Mouse (Mus musculus) testis, postnatal 10 days (tissue): ENCODE data around the gene Postn.

Source experiments
- DNase-seq: peaks from one replicate; pipeline ENCODE4 v3.0.0; 2021; ENCODE audit warnings: low spot score

Postn gene

DNA sequence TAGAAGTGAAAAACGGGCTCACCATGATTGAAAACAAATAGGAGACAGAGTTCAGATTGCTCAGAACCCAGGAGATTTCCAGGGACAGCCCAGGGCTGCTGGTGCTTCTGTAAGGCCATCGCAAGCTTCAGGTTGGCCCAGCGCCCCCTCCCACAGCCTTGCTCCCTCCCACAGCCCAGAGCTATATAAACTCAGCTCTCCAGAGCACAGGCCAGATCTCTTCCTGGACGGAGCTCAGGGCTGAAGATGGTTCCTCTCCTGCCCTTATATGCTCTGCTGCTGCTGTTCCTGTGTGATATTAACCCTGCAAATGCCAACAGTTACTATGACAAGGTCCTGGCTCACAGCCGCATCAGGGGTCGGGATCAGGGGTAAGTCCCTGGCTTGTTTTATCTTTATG lies at the start of gene Postn:
Gene Postn, plus strand, starts transcription at position 213 of the 400 bp plus-strand sequence.
- DNase-seq = peak; percentile 44

DNA sequence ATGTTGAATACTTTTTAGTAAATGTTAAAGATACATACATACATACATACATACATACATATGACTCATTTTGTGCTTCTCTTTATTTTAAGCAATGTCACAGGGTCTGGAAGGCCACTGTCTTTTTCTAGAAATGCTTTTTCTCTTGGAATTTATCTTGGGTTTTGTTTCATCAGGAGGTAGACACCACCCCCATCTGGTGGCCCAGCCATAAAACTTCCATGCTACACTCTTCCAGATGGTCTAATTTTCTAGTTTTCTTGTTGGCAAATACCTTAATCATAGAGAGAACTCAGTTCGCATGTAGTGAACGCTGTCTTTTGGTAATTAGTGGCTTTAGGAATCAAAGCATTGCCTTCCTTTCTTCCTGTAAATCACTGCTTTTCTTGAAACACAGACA lies 46.9 kb upstream of the Postn start:
- DNase-seq = peak; percentile 43

DNA sequence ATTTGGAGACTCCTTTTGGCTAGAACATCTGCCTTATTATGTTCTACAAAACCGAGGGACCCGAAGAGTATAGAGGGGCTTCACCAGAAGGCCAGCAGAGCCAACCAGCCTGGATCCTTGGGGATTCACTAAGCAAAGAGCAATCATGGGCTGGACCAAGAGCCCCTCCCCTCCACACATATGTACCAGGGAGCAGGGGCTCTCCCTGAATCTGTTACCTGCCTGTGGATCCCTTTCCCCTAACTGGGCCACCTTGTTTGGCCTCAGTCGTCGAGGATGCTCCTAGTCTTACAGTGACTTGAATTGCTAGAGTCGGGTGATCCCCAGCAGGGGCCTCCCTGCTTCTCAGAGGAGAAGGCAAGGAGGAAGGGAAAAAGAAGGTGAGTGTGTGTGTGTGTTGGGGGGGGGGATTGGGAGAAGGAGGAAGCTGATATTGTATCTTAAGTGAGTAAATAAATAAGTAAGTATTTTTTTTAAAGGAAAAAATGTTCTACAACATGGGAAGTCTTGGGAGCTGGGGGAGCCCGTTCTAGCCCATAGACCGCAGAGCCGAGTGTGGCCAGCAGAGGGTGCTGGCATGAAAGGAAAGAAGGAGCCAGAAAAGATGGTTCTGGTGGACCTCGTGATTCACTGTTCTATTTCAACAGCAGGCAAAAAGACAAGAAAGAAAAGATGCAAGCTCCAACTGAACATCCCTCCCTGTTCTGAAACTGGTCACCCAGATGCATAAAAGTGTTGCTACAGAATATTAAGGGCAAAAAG lies 7.8 kb upstream of the Postn start:
- DNase-seq = peak; percentile 90

DNA sequence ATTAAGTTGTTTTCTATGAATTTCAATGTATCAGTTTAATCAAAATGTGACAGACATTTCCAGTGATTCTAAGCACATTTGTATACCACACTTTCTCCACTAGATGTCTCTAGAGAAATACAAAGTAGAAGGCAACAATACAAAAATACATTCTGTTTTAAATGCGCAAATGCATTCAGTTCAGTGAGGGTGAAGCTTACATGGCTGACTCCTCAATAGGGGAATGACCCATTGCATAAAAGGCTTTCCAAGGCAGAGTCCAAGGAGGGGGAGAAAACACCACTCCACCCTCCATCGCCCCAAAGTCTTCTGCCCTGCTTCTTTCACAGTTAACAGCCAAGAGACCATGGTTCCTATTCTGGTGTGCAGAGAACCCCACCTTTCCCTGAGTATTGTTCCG lies 3.3 kb upstream of the Postn start:
- no peak for DNase-seq

DNA sequence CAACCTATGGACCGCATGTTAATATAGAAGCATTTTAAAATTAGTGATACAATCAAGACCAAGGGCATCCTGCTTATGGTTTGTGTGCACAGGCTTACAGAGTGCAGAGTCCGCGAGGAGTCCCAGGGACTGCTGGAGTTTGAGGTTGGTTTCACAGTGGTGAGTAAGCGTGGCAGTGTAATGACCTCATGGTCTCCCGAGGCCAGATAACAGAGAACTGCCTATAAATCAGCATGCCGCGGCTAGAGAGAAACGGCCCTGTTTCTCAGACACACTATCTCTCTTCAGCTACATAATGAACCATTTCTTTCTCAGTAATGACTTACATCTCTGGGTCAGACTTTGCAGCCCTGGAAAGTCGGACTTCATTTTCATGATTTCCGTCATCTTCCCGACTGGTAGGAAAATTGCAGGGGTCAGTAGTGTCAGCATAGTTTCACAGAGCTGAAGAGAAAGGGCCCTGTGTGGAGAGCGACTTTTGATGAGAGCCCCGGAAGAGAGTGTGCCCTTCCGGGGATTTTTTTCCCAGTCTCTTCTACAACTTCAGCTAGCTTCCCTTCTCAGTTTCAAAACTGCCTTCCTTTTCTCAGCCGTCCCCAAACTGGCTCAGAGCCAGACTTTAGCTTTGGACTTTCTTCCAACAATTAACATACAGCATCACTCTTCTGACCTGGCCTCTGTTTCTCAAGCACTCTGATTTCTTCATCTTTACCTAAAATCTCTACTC lies 2.3 kb upstream of the Postn start:
- peak; percentile 44 for DNase-seq

DNA sequence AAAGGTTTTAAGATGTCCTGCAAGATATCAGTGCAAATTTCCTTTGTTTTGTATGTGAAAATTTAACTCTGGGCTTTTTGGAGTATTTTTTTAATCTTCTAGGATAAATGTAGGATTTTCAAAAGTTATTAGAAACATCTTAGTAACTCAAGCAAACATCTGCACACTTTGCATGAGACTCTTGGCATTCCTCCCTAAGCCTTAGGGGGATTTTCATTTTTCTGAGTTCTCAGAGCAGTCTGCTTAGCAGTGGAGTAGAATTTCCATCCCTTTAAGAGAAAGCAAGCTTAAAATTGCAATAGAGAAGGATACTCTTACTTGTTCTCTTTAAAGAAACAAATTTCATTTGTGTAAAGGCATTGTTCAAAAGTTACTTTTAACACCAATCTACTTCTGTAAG lies 747 bp downstream of the Postn start:
- DNase-seq = no peak

DNA sequence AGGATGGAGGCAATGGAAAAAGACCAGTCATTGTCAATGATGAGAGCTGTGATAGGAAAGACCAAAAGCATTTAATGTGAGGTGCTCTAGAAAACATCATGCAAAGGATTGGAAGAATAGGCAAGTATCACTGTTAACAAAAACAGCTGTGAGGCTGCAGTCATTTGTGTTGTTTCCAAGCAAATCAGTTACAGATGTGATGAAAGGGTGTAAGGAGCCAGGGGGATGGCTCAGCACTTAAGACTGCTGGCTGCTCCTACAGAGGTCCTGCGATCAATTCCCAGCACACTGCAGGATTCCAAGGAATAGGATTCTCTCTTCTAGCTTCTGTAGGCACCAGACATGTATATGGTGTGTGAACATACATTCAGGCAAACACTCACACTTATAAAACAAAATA lies 10.1 kb downstream of the Postn start:
- DNase-seq = no peak

DNA sequence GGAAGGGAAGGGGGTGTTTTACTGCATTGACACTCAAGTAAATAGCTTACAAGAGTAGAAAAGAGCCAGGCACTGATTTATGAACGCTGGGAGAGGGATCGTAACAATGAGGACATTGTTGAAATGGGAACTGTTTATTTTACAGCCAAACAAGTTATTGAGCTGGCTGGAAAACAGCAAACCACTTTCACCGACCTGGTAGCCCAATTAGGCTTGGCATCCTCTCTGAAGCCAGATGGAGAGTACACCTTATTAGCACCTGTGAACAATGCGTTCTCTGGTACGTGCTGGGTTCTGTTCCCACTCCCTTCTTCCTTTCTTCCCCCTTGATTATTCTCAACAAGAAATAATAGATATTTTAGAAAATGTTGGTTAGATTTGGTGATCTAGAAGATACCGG lies 11.7 kb downstream of the Postn start:
- DNase-seq = no peak

DNA sequence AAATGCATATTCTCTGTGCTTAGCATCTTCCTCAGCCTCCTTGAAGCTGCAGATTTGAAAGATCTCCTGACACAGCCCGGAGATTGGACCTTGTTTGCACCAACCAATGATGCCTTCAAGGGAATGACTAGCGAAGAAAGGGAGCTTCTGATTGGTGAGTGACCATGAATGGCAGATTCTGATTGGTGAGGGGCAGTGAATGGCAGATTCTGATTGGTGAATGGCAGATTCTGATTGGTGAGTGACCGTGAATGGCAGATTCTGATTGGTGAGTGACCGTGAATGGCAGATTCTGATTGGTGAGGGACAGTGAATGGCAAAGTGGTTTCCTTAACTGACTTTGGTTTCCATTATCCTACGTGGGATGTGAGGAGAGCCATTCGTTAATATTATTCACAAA lies 15.1 kb downstream of the Postn start:
- DNase-seq = no peak

DNA sequence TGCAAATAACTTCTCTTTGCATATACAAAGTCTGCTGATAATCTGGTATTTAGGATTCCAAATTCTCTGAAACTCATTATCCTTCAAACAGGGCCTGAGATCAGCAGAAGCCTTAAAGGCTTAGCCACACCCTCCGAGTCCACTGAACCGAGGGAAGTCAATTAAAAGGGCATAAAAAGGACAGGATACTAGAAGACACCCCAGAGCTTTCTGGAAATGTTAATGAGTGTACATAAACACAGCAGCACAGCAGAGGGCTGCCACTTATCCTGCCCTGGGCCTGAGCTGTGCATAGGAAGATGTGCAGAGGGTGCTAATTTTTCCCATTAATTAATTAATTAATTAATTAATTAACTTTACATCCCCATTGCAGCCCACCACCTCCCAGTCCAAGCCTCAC lies 16.7 kb downstream of the Postn start:
- no peak for DNase-seq

DNA sequence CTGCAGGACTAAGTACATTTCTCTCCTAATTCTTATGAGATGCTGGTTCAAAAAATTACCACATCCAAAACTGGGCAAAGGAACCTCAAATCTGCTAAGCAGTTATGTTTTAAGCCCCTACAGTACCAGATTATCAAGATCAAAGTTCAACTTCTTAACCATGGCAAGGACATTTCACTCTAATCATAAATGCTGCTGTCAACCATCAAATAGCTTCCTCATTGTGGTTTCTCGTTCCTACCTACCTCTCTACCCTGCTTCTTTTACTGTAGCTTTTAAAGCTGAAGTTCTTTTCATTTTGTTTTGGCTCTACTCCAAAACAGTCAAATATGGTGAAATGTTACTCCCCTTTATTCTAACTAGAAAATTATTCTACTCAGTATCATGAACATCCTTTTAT lies 17.2 kb downstream of the Postn start:
- no peak for DNase-seq

DNA sequence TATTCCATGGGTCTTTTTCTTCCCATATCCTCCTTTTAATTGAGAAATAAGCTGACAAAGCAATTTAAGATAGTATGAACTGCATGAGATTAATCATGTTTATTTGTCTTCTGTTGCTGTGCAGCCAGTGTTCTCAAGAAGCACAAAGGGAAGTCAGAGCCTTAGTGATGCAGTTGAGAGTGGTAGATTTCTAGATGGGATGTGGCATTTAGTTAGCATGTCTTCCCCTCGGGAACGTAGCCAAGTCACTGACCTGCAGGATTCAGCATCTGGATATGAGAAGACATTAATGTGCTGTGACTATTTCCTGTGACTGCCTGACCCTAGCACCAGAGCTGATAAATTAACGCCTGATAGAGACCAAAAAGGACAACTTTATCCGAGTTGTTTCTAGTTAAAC lies 19.1 kb downstream of the Postn start:
- DNase-seq = no peak

DNA sequence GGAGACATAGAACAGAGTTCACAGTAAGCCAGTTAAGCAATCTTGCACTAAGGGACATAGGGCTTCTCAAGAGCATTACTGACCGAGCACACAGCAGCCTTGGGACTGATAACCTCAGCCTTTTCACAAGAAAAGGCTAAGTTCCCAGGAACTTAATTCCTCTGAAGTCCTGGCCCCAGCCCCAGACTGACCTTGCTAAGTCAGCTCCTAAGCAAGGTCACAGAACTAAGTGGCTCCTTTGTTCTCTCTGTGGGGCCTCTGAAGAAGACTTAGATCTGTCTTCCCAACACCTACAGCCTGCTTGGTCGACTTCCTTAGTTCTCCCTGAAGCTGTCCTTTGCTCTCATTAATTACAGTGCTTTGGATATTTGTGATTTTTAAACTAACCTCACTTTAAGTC lies 38.4 kb downstream of the Postn start:
- DNase-seq = peak; percentile 42

DNA sequence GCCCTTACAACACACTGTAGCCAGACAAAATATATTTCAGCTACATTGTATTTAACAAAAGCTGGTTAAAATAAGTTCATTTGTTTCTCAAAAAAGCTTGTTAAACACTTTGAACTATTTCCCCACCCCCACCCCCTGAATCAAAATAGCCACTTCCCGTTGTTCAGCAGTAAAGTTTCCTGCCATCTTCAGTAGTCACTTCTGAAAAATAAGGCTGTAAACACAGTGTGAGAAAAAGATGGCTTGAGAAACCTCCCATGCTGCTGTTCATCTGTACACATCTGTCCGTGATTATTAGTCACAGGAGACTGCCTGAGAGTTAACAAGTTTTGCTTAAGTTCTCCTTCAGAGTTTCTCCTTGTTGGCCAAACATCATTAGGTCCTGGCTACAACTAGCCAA lies 39.0 kb downstream of the Postn start:
- DNase-seq = no peak

DNA sequence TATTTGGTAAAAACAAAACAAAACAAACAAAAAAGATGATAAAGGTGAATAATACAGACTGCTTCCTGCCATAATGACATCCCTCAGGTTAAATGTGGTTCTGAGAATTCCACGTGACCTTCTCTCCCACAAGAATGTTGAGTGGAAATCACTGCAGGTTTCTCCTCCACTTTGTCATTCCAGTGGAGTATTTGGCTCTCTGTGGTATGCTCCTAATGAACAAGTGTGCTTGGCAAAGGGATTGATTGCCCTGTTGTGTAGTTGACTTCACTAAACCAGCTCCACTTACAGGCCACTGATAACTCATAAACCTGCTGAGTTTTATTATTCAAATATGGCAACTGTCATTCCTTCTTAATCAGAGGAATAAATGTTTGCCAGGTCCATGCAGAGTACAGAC lies 39.7 kb downstream of the Postn start:
- DNase-seq = no peak

DNA sequence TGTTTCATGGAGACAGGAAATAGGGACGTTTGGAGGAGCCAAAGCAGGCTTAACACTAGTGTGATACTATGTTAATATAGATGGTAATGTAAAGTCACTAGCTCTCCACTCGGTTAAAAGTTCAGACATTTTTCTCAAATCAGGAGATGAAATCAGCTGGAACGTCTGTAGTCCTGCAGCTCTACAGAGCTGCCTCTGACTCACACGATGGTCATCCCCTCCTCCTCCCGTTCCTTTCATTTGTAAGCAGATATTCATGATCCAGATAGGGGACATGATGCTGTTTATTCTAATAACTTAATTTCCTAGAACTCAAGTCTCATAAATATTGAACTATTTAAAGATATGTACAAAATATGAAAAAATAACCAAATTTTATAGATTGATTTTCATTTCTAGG lies 40.8 kb downstream of the Postn start:
- DNase-seq = no peak

DNA sequence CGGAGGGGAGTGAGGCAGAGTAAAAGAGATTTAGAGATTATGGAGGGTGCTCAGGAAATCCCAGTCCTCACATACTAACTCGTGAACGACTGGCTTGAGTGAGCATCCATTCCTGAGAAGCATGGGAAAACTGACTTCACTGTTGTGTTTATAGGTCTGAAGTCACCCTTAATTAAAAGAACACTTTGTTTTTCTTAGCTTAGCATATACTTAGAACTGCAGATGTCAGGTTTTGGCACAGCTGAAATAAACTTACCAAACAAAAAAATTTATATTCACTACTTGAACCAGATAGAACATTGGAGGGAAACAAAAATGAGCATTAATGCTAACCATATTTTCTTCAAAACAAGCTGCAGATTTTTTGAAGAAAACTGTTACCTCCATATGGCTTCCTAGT lies 42.9 kb downstream of the Postn start:
- DNase-seq = no peak

DNA sequence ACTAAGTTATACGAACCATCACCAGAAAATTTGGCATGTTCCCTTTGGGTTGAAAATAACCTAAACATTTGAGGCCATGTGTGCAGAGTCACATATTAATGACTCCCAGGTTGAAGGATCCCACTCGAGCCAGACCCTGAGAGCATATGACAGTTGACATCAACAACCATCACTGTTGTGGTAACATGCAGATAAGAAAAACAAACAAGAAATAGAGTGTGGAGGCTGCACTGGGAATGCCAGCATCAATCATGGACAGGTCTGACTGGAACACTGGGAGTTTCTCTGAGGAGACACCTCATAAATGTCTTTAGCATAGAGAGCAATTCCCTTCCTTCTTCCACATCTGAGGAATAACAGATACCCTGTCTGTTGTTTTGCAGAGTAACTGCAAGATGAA lies 45.7 kb downstream of the Postn start:
- DNase-seq = no peak

DNA sequence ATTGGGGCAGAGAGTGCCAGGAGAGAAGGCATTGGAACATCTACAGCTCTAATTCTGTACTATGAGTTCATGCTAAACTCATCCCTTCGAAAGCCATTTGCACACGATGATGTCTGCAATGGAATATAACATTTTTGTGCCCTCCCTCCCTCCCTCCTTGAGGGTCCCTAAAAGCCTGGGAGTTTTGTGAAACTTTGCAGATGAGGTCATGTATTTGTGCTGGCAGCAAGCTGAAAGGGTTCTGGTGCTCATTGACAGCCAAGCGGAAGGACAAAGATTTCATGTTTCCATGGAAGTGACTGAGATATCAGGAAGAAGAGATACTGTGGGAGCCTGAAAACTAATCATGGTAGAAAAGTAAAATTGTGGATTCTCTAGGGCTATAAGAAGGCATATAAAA lies 50.1 kb downstream of the Postn start:
- no peak for DNase-seq

DNA sequence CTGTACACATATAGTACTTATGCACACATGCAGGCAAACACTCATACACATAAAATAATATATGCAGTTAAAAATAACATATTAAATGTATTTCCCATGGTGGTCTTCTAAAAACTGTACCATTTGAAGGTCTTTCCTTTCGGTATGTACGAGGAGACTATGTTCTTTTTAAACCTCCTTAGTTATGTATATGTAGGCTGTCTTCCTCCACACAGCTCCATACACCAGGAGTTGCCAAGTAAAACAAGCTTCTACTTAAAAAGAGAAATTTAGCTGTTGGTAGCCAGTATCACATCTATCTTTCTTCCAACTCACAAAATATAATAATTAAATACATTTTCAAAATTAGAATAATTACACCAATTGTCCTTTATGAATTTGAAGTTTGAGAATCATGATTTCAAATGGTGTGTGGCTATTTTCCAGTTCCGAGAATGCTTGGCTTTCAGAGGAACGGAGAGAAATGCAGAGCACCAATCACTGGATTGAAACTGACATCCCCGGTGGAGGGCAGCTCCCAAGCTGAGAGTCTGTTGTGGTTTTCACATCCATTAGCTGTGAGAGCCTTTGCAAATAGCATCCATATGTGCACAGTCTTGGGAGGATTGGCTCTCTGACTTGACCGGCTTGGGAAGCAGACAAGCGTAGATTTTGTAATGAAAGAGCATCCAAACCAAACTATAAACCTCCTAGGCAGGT lies 52.1 kb downstream of the Postn start:
- no peak for DNase-seq

DNA sequence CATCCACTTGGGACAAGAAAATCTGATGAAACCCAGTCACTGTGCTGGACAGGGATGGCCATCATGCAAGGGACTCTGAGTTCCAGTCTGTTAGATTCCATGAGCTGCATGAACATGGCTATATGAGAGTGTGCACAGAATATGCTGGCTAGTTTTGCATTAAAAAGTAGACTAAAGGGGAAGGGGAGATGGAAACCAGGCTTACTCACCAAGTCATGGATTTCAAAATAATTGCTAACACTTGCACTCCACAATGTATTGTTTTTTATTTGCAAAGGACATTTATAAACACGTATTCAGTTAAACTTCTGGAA lies 52.6 kb downstream of the Postn start:
- no peak for DNase-seq

DNA sequence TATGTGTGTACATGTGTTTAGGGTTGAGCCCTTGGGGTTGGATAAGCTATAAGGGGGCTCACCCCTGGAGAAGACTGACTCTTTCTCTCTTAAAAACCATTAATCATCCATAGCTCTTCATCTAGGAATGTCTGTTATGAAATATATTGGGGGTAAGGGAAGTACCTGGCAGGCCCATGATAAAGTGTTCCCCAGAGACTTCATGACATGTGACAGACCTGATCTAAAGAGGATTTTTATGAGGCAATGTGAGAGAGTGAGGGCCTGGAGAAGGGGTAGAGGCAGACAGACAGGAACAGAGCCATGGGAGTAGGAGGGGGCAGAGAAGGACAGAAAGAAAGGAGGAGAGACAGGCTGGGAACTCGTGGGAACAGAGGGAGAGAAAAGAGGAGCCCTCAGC lies 53.5 kb downstream of the Postn start:
- DNase-seq = no peak

DNA sequence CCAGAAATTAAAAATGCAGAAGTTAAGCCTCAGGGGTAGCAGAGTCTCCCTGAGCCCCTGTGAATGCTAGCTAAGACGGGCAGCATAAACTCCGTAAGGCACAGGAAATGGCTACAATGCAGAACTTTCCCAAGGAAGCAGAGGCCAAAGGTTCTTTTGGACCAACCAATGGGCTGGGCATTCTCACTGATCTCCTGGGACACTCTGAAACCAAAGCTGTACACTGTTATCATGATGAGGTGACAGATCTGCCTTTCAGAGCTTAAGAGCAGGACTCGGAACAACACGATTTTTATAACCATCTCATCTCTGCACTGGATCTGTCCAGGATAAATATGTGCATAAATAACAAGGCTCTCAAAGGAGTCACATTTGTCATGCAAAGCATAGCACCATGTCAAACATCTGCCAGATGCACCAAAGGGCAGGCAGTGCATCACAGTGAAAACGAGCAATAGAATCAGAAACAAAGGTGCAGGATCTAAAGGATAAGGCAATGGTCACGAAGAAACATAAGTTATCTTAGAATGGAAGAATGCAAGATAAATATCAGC lies 57.0 kb downstream of the Postn start:
- no peak for DNase-seq
